Mouse (Mus musculus) kidney, adult 11 months (tissue): ENCODE measurements around the gene Susd6.

ENCODE experiments used
- DNase-seq: peaks from one replicate; pipeline ENCODE4 v3.0.0; 2022

Gene Susd6

GRCm38 (mm10) chr12:80879267-80879666 lies 89.0 kb downstream of the Susd6 start:
- DNase-seq, result no peak

- DNase-seq, result no peak
Measured at GRCm38 (mm10) chr12:80881121-80881520, 90.8 kb downstream of the Susd6 start.

DNA sequence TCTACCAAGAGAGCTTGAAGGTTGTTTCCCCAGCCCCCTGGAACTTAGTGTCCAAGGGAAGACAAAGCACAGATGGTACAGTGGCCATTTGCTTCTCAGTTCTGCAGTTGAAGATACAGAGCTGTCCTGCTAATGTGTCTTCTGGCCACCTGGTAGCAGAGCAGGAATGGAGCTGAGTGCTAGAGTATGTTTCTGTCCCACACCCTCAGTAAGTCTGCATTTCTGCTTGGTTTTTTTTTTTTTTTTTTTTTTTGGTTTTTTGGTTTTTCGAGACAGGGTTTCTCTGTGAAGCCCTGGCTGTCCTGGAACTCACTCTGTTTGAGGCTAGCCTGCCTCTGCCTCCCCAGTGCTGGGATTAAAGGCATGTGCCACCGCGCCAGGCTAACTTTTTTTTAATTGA lies 93.0 kb downstream of the Susd6 start:
- no peak for DNase-seq

- no peak for DNase-seq
Measured at GRCm38 (mm10) chr12:80883881-80884280, 93.6 kb downstream of the Susd6 start.

- peak; percentile 74 for DNase-seq
Measured at GRCm38 (mm10) chr12:80885301-80886288, 95.3 kb downstream of the Susd6 start.

DNA sequence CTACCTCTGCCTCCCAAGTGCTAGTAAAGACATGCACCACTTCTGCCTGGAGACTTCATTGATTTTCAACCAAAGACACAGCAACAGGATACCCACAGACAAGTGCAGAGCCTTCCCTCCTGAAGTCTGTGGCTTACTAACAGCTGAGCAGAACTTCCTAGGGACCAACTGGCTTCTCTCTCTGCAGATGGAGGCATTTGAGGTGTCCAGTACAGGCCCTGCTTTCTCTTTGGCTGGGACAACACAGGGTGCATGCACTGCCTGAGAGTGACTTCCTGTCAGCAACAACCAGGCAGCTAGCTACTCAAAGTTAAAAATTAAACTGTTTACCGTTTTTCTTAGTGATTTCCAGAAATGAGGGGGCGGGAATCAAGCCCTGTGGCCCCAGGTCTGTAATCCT lies 96.7 kb downstream of the Susd6 start:
- no peak for DNase-seq

GRCm38 (mm10) chr12:80889331-80889730 lies 99.0 kb downstream of the Susd6 start:
- DNase-seq, result no peak

DNA sequence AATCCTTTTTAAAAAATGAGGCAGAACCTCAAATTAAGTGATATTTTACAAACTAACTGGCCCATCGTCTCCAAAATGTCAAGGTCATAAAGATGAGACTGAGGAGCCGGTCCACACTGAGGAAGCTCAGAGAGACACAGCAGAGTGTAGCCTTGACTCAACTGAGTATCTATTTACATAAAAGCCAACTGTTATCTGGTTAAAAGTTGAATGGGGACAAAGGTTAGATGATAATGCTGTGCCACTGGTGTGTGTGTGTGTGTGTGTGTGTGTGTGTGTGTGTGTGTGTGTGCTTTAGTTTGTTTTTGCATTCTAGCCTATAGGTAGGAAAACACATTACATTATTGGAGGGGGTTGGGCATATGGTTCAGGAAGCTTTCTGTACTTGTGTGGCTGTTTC lies 100.8 kb downstream of the Susd6 start:
- DNase-seq, result no peak

GRCm38 (mm10) chr12:80893720-80894494 lies 103.6 kb downstream of the Susd6 start:
- DNase-seq, result no peak

GRCm38 (mm10) chr12:80894973-80895570 lies 104.8 kb downstream of the Susd6 start:
- peak; percentile 57 for DNase-seq

DNA sequence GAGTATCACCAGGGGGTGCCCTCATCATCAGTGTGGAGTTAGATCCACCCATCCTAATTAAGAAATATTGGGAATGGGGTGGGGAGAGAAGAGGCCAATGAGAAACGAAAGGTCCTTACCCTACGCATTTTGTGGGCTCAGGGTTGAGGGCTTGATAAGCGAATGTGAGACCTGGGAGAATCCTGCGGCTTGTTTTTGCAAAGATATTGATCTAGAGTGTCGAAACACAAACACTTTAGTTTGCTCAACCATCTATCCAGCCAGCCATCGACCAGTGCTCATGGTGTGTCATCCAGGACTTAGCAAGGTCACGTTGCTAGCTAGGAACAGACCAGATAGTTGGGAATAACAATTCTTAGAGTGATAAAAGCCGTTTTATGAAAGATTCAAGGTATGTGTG lies 119.3 kb downstream of the Susd6 start:
- DNase-seq, result no peak

DNA sequence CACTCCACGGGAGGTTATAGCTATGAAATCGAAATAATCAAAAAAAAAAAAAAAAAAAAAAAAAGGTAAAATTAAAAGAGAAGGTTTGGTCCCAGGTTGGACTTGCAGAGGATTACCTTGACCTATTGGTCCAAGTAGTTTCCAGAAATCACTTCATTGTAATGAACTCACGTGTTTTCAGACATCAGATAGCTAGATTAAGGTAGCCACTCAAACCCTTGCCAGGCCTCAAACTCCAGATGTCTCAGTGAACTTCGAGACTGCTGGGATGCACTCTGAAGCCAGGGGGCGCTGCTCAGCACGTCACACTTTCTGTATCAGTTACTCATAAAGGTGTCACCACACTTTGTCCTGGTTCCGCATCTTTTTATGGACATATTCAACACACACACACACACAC lies 127.5 kb downstream of the Susd6 start:
- DNase-seq, result no peak

GRCm38 (mm10) chr12:80921301-80921700 lies 131.0 kb downstream of the Susd6 start:
- no peak for DNase-seq

- no peak for DNase-seq
Measured at GRCm38 (mm10) chr12:80922869-80923268, 132.6 kb downstream of the Susd6 start.

DNA sequence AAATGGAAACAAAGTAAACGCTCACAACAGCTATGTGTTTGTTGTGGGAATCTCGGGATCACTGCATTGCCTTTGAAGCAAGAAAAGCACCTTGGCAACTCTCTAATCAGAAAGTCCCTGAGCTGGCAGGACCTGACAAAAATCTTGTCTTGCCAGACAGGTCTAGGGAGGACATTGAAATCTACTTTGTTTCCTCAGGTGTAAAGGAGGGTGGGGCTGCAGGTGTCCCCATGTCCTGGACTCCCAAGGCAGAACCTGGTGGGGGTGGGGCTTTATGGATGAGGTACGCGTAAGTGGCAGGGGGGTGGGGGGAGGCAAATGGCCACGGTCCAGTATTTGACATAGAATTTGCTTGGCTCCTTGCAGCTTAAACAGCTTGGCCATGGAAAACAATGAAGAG lies 133.3 kb downstream of the Susd6 start:
- DNase-seq, result no peak

DNA sequence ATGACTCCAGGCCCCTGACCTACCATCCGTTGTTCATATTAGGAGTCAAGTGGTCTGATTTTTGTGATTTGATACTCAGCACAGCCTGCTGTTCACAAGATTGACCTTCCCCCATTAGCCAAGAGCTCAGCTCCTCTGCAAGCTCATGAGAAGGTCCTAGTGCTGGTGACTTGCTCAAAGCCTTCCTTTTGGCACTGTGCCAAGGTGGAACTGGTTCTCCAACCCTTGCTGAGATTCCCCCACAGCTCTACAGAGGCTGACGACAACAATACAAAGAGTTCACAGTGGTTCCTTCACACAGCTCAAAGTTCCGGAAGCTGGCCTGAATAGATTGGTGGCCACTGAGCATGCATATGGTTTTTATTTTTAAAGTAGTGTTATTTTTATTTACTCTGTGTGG lies 133.9 kb downstream of the Susd6 start:
- DNase-seq, result no peak

DNA sequence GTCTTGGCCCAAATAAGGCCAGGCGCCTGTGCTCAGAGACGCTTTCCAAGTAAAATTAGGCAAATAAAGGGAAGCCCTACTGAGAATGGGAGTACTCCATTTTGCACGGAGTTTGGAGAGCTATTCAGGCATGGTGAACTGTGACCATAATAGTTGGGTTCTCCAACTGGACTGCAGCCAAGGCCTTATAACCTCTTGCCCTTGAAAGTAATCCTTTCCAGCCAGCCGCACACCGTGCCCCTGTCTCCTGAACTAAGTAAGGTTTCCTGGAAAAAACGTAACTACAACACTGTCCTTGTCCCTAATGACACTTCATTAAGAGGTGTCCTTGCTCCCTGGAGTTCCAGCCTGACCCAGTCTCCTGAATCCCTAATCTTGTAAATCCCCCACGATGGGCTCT lies 135.6 kb downstream of the Susd6 start:
- DNase-seq, result peak; percentile 81

GRCm38 (mm10) chr12:80926550-80926949 lies 136.2 kb downstream of the Susd6 start:
- DNase-seq, result no peak

DNA sequence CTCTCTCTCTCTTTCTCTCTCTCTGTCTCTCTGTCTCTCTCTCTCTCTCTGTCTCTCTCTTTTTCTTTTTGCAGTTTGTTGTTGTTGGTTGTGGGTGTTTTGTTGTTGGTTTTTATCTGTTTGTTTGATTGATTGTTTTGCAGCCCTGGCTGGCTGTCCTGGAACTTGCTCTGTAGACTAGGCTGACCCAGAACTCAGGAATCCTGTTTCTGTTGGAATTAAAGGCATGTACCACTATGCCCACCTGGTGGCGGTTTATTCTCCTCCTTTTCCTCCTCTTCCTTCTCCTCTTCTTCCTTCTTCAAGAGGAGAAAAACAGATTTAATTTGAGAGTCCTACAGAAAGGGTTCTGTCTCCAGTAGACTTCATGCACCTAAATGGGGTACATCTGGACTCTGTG lies 137.2 kb downstream of the Susd6 start:
- DNase-seq, result no peak

DNA sequence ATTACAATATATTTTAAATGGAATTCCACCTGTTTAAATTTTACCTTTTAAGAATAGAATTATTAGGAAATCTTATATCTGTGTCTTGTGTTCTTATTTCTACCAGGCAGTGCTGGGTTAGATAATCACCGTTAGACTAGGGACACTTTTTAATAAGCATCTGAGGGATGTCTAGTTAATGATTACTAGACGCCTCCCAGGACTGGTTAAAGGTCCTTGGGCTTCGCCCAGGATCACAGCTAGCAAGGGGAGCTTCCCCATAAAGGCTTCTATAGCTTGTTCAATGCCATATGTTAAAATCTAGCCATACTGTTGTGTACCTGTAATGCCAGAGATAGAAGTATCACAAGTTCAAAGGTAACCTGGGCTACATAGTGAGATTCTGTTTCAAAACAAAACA lies 138.6 kb downstream of the Susd6 start:
- peak; percentile 58 for DNase-seq

DNA sequence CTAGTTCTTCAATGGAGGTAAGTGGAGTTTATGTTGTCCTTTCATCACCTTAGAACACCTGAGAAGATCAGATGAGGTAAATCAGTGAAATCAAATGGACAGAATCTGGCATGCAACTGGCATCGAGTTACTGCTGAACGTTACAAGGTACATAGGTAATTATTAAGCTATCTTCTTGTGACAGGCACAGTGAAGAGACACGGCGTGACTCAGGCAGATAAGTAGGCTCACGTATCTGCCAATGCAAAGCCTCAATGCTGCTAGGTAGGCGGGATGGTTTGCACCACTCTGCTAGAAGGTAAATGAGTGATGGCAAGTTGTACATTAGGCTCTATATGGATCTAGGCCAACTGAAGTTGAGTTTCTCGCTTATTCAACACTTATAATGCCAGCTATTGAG lies 139.8 kb downstream of the Susd6 start:
- peak; percentile 78 for DNase-seq
